Mouse (Mus musculus): ENCODE data around the gene Sirt4. TPM values are rescaled to one million over a fixed set of nuclear protein-coding genes. Genes with fewer than 3 reads are reported as not detected.

Gene Sirt4
- 24.6 and 25.0 TPM in 2 replicates for polyA plus RNA-seq (2015; fragmentation: Nextera tagmentation; extraction: Ambion mirVana)

GRCm38 (mm10) chr5:115483947-115484920 lies at the start of gene Sirt4:
TSS of gene Sirt4 (minus strand) at chr5:115484725.
- Histone ChIP-seq H3K9ac (peak within 1 kb of the TSS; percentile 52), H3K36me3 (peaks cover 5% of the 10 kb centered on the region; the same call in 1 of the 2 replicates), H3K27ac (peak within 1 kb of the TSS; percentile 85), H3K9me3 (replicated peaks) (no peaks in the 10 kb centered on the region), H3K4me1 (peaks cover 45% of the 10 kb centered on the region), H3K27me3 (no peaks in the 10 kb centered on the region), H3K4me2 (peak within 1 kb of the TSS; percentile 70), H3K4me3 (replicated peaks) (peak within 1 kb of the TSS; percentile 49)
- WGBS: 7% methylated on average over 30 of the region's 30 CpGs
- peak; percentile 86 for ATAC-seq (replicated peaks; ENCODE audit: low FRiP score)

GRCm38 (mm10) chr5:115531671-115532270 lies 47.2 kb upstream of the Sirt4 start:
- Histone ChIP-seq H3K36me3 (0 out of 2 replicates have a peak, but pooled peaks cover 3% of the 10 kb centered on the region), H3K9ac (0 out of 2 replicates have a peak overlapping the region, but pooled peaks have one; percentile 17), H3K4me2 (peak overlapping the region; percentile 33), H3K27ac (peak overlapping the region; percentile 86), H3K9me3 (replicated peaks) (no peaks in the 10 kb centered on the region), H3K4me3 (replicated peaks) (no peak overlapping the region), H3K27me3 (no peaks in the 10 kb centered on the region), H3K4me1 (peaks cover 86% of the 10 kb centered on the region)
- 19% methylated on average over 18 of the region's 18 CpGs for WGBS
- ATAC-seq (replicated peaks; ENCODE audit: low FRiP score): peak; percentile 75

- no peak for ATAC-seq (replicated peaks; ENCODE audit: low FRiP score)
- Histone ChIP-seq H3K4me3 (replicated peaks) (no peak overlapping the region), H3K4me2 (peak overlapping the region; percentile 33; the same call in 1 of the 2 replicates), H3K9ac (no peak overlapping the region), H3K9me3 (replicated peaks) (no peaks in the 10 kb centered on the region), H3K27ac (peak overlapping the region; percentile 86), H3K27me3 (no peaks in the 10 kb centered on the region), H3K36me3 (0 out of 2 replicates have a peak, but pooled peaks cover 3% of the 10 kb centered on the region), H3K4me1 (peaks cover 88% of the 10 kb centered on the region)
- 27% methylated on average over 8 of the region's 8 CpGs for WGBS
Observed at GRCm38 (mm10) chr5:115530447-115530809, 45.9 kb upstream of the Sirt4 start.

- Histone ChIP-seq H3K4me1 (peaks cover 88% of the 10 kb centered on the region), H3K4me3 (replicated peaks) (no peak overlapping the region), H3K4me2 (peak overlapping the region; percentile 33; the same call in 1 of the 2 replicates), H3K9me3 (replicated peaks) (no peaks in the 10 kb centered on the region), H3K27me3 (no peaks in the 10 kb centered on the region), H3K27ac (peak overlapping the region; percentile 86), H3K36me3 (0 out of 2 replicates have a peak, but pooled peaks cover 3% of the 10 kb centered on the region), H3K9ac (0 out of 2 replicates have a peak overlapping the region, but pooled peaks have one; percentile 15)
- ATAC-seq (replicated peaks; ENCODE audit: low FRiP score): no peak
- WGBS: 40% methylated on average over 7 of the region's 7 CpGs
Observed at GRCm38 (mm10) chr5:115529742-115530446, 45.4 kb upstream of the Sirt4 start.

GRCm38 (mm10) chr5:115529364-115529741 lies 44.8 kb upstream of the Sirt4 start:
- Histone ChIP-seq H3K36me3 (0 out of 2 replicates have a peak, but pooled peaks cover 3% of the 10 kb centered on the region), H3K27me3 (no peaks in the 10 kb centered on the region), H3K9ac (0 out of 2 replicates have a peak overlapping the region, but pooled peaks have one; percentile 15), H3K4me2 (no peak overlapping the region), H3K4me1 (peaks cover 88% of the 10 kb centered on the region), H3K9me3 (replicated peaks) (no peaks in the 10 kb centered on the region), H3K27ac (peak overlapping the region; percentile 86), H3K4me3 (replicated peaks) (no peak overlapping the region)
- no peak for ATAC-seq (replicated peaks; ENCODE audit: low FRiP score)
- WGBS: 57% methylated on average over 8 of the region's 8 CpGs

- no peak overlapping the region for H3K4me3 ChIP-seq (replicated peaks)
- H3K4me1 ChIP-seq: peaks cover 88% of the 10 kb centered on the region
- no peaks in the 10 kb centered on the region for H3K27me3 ChIP-seq
- H3K9me3 ChIP-seq (replicated peaks): no peaks in the 10 kb centered on the region
- no peak for ATAC-seq (replicated peaks; ENCODE audit: low FRiP score)
- H3K9ac ChIP-seq: no peak overlapping the region
- no peak overlapping the region for H3K4me2 ChIP-seq
- WGBS: 74% methylated on average over 5 of the region's 5 CpGs
- 0 out of 2 replicates have a peak, but pooled peaks cover 3% of the 10 kb centered on the region for H3K36me3 ChIP-seq
- no peak overlapping the region for H3K27ac ChIP-seq
Observed at GRCm38 (mm10) chr5:115528128-115528527, 43.6 kb upstream of the Sirt4 start.

GRCm38 (mm10) chr5:115526456-115527202 lies 42.1 kb upstream of the Sirt4 start:
- Histone ChIP-seq H3K9me3 (replicated peaks) (no peaks in the 10 kb centered on the region), H3K4me2 (no peak overlapping the region), H3K4me1 (peaks cover 88% of the 10 kb centered on the region), H3K9ac (0 out of 2 replicates have a peak overlapping the region, but pooled peaks have one; percentile 7), H3K4me3 (replicated peaks) (no peak overlapping the region), H3K36me3 (no peaks in the 10 kb centered on the region), H3K27ac (0 out of 2 replicates have a peak overlapping the region, but pooled peaks have one; percentile 1), H3K27me3 (no peaks in the 10 kb centered on the region)
- ATAC-seq (replicated peaks; ENCODE audit: low FRiP score): no peak
- 88% methylated on average over 17 of the region's 17 CpGs for WGBS

- H3K4me1 ChIP-seq: peaks cover 88% of the 10 kb centered on the region
- 79% methylated on average over 9 of the region's 9 CpGs for WGBS
- no peak overlapping the region for H3K4me2 ChIP-seq
- no peaks in the 10 kb centered on the region for H3K27me3 ChIP-seq
- no peak overlapping the region for H3K4me3 ChIP-seq (replicated peaks)
- 0 out of 2 replicates have a peak overlapping the region, but pooled peaks have one; percentile 1 for H3K27ac ChIP-seq
- H3K36me3 ChIP-seq: no peaks in the 10 kb centered on the region
- H3K9me3 ChIP-seq (replicated peaks): no peaks in the 10 kb centered on the region
- no peak for ATAC-seq (replicated peaks; ENCODE audit: low FRiP score)
- H3K9ac ChIP-seq: 0 out of 2 replicates have a peak overlapping the region, but pooled peaks have one; percentile 7
Observed at GRCm38 (mm10) chr5:115525943-115526342, 41.4 kb upstream of the Sirt4 start.

- no peak overlapping the region for H3K4me3 ChIP-seq (replicated peaks)
- no peaks in the 10 kb centered on the region for H3K9me3 ChIP-seq (replicated peaks)
- H3K4me2 ChIP-seq: no peak overlapping the region
- H3K9ac ChIP-seq: peak overlapping the region; percentile 7; the same call in 1 of the 2 replicates
- peaks cover 88% of the 10 kb centered on the region for H3K4me1 ChIP-seq
- 74% methylated on average over 4 of the region's 4 CpGs for WGBS
- ATAC-seq (replicated peaks; ENCODE audit: low FRiP score): no peak
- H3K36me3 ChIP-seq: 0 out of 2 replicates have a peak, but pooled peaks cover 2% of the 10 kb centered on the region
- H3K27ac ChIP-seq: no peak overlapping the region
- H3K27me3 ChIP-seq: no peaks in the 10 kb centered on the region
Observed at GRCm38 (mm10) chr5:115525416-115525815, 40.9 kb upstream of the Sirt4 start.

GRCm38 (mm10) chr5:115524471-115524870 lies 39.9 kb upstream of the Sirt4 start:
- 0 out of 2 replicates have a peak overlapping the region, but pooled peaks have one; percentile 1 for H3K4me3 ChIP-seq (replicated peaks)
- no peak overlapping the region for H3K9ac ChIP-seq
- peaks cover 84% of the 10 kb centered on the region for H3K4me1 ChIP-seq
- 29% methylated on average over 12 of the region's 12 CpGs for WGBS
- 0 out of 2 replicates have a peak, but pooled peaks cover 2% of the 10 kb centered on the region for H3K36me3 ChIP-seq
- H3K27ac ChIP-seq: peak overlapping the region; percentile 89
- H3K9me3 ChIP-seq (replicated peaks): no peaks in the 10 kb centered on the region
- H3K27me3 ChIP-seq: no peaks in the 10 kb centered on the region
- ATAC-seq (replicated peaks; ENCODE audit: low FRiP score): peak; percentile 34
- H3K4me2 ChIP-seq: peak overlapping the region; percentile 44

Data from kidney, embryonic 15.5 days (tissue).